Mouse (Mus musculus) neutrophil, adult 65 days (primary cell): ENCODE measurements around the gene Bcl2. TPM values are rescaled to one million over a fixed set of nuclear protein-coding genes. Genes with fewer than 3 reads are reported as not detected.

Experiments
- total RNA-seq: library from RNA; stranded (reverse); gene quantifications from 2 replicates; pipeline ENCODE4 v1.2.4, GENCODE M21; 2023

The Bcl2 gene
- total RNA-seq = 3.3 and 5.5 TPM in 2 replicates

DNA sequence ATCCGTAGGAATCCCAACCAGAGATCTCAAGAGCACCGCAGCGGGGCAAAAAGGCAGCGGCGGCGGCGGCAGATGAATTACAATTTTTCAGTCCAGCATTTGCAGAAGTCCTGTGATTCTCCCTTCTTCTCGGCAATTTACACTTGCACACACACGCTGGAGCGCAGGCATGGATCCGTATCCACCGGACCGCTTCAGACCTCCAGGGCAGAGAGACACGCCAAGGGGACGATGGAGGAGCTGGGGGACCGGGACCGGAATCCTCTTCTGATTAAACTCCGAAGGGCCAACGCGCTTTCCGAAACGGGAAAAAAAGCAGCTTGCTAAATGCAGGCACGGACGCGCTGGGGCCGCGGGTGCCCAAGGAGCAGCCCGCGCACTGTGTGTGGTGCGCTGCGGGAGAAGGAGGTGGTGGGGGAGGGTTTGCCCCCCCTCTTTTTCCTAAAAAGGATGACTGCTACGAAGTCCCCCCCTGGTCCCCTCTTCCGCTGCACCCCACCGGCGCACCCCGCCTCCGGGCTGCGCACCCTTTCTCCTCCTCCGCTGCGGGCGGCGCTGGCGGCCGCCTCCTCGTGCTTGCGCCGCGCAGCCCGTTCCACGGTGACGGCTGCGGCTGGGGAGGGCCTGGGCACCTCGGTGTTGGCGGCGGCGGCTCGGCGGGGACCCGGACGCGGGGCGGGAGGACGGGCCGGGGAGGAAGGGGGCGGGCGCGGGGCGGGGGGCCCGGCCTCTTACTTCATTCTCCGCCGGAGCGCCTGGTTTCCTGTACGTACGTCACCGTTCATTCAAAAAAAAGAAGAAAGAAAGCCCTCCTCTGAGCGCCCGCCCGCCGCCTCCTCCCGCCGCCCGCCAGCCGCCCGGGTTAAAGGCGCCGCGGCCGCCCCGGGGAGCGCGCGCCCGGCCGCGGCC lies at the start of gene Bcl2:
Gene Bcl2, minus strand, starts transcription at position 654 of the 909 bp plus-strand sequence.

DNA sequence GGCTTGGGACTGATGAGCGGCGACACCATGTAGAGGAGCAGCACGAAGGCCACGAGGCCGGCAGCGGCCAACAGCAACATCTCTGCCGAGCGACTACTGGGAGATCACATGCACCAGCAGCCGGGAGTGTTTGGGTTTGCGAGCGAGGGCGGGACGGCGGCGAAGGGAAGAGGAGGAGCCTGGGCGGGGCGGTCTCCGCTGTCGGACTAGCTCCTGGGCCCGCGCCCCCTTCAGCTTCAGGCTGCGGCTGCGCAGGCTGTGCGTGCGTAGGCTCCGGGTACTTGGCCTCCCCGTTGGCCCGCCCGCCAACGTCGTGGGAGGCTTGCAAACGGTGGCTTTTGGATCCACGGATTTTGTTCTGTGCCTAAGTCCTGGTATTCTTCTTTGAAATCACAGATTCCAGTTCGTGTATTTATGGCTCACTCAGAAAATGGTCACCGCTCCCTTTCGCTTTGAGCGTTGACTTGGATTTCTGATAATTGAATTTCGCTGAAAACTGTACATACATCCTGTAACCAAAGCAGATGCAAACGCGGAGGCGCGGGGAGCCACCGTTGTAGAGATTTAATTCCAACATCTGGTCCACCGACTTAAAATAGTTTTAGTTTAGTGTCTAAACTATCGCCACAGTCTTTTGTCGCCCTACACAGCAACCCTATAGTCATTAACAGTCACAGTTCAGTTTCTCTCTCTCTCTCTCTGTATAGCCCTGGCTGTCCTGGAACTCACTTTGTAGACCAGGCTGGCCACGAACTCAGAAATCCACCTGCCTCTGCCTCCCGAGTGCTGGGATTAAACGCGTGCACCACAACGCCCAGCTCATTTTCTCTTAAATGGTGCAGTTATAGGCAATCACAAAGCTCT lies 45.7 kb upstream of the Bcl2 start, which contains the start of gene Kdsr:
Gene Kdsr, minus strand, starts transcription at position 156 of the 864 bp plus-strand sequence.

Other genes starting within 250 kb of the Bcl2 start
- 8.6 and 12.3 TPM in 2 replicates for gene Kdsr, start 45.5 kb upstream of the Bcl2 start, total RNA-seq
- 217 and 290 TPM in 2 replicates for gene Vps4b, start 82.5 kb upstream of the Bcl2 start, total RNA-seq
- not detected in 2 replicates for gene Serpinb5, start 146.9 kb upstream of the Bcl2 start, total RNA-seq
- 0.38 TPM in 1 of 2 replicates, not detected in the other for gene Serpinb12, start 220.2 kb upstream of the Bcl2 start, total RNA-seq